Mouse (Mus musculus) kidney, adult 18-20 months (tissue): Measurements from ENCODE around the gene Ppp2r3a.

ENCODE experiments used
- DNase-seq: peaks from one replicate; pipeline ENCODE4 v3.0.0; 2021

The Ppp2r3a gene

DNA sequence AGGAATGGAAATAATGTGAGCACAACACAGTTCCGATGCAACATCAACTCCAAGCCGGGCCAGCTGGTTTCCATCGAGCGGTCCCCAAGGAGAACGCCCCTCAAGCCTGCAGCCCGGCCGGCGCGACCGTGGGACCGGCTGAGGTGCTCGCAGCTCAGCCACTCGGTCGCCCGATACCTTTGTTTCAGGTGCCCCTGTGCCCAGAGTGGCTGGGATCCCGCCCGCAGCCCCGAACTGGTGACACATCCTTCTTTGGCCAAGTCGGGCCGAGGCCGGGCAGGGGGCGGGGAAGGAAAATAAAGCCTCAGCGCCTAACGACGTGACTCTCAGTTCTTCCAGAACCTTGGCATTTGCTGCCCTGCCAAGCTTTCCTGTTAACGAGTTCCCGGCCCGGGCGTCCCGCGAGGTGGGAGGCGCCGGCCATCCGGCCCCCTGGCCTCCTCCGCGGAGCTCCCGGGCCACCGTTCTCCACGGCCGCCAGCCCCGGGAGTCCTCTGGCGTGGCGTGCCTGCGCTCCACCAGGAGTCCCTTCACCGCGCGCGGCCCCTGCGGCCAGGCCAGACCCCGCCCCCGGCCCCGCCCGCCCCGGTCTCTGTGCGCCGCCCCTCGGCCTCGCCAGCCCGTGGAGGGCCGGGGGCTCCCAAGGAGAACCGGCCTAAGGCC, 483 bp downstream of the Ppp2r3a start:
- no peak for DNase-seq

DNA sequence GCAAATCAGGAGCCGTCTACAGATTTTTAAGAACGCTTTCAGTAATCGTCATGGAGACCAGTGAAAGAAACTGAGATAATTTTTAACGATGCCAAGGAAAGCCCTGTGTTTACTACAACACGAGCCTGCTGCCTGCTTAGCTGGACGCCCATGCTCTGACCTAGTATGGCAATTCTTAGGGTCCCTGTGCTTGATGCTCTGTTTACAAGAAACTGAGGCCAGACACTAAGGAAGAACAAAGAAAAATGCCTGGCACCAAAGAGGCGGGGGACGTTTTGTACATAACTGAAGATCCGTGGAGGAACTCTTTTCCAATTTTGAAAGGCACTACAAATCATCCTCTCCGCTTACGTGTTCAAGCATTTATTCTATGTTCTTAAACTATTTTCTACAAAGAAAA, 1.1 kb downstream of the Ppp2r3a start:
- DNase-seq = peak; percentile 43

DNA sequence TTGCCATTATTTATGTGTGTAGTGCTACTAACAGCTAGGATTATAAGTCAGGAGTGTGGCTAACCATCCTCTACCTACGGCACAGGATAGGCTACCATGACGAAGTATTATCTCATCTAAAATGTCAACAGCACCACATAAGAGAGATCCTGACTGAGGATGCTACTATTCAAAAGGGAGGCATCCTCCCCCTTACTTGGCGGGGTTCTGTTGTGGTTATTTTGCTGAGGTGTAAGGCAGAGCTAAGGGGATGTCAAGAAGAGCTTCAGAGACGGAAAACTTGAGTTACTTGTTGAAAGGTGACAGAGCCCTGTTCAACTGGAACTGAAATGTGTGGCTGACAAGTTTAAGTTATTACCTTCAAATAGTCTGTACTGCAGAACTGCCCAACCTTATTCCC, 2.0 kb downstream of the Ppp2r3a start:
- no peak for DNase-seq

DNA sequence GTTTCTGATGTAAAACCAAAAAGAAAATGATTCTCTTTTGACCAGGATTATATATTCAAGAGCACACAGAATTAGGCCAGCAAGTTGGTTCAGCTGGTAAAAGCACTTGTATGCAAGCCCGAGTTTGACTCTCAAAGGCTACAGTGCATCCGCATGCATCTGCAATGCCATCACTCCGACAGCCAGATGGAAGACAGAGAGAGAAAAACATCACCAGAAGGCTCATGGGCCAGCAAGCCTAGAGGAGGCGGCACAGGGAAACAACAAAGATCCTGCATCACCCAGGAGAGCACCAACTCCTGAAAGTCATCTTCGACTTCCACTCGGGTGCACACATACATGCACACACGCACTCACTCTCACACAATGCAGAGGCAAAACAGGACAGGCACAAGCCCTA, 4.1 kb downstream of the Ppp2r3a start:
- DNase-seq = no peak

DNA sequence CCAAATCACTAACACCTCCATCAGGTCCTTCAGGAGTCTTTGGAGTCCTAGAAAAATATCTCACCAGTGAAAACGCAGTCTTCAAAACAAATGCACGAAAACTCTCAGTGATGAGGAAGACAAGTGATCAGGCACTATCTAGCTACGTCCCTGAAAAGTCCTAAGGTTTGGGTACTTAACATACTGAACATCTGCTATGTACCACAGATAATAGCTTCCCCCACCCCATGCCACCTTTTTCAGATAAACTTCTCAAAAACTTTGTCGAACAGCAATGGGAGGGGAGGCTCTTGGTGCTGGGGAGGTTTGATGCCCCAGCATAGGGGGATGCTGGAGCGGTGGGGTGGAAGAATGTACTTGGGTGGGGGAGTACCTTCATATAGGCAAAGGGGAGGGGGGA, 6.1 kb downstream of the Ppp2r3a start:
- DNase-seq = no peak

DNA sequence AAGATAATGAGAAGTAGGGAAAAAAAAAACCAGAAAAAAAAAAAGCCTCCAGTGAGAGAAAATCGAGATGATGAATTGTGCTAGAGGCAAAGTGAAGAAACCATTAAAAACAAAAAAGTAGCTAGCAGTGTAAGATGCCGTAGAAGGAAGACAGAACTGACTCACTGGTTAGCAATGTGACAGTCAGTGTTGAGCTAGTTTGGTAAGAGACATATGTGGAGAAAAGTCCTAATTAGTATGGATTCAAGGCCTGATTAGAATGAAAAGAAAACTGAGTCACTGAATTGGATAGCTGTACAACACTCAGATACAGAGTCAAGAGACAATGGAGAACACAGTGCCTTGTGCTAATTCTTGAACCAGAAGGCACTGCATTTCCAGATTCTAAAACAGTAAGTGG, 7.9 kb downstream of the Ppp2r3a start:
- DNase-seq = no peak

DNA sequence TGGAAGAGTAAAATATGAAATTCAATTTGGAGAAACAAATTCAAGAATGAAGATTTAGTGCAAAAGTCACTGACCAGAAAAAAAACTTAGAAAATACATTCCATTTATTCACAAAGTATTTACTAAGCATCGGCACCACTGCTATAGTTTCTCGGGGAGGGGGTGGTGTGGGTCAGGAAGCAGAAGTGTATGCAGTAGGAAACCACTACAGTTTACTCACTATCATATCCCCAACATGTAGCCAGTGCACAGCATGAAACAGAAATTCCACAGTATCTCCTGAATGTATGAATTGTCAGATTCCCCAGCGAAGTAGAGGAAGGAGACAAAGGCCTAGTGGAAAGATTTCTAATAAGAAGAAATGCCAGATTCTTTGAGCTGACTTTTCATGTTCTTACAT, 11.4 kb downstream of the Ppp2r3a start:
- no peak for DNase-seq

DNA sequence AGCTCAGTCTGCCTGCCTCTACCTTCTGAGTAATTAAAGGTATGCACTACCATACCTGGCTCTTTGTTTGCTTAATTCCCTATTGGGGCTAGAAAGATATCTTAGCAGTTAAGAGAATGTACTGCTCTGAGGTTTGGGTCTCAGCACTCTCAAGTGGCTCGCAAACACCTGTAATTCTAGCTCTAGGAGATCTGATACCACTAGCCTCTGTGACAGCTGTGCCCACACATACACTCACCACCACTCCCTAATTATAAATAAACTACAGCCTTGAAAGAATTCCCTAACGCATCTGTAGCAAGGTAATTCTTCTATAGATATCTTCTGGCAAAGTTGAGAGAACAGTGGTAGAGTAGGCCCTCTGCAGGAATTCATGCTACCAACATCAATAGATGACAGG, 15.8 kb downstream of the Ppp2r3a start:
- DNase-seq = no peak

DNA sequence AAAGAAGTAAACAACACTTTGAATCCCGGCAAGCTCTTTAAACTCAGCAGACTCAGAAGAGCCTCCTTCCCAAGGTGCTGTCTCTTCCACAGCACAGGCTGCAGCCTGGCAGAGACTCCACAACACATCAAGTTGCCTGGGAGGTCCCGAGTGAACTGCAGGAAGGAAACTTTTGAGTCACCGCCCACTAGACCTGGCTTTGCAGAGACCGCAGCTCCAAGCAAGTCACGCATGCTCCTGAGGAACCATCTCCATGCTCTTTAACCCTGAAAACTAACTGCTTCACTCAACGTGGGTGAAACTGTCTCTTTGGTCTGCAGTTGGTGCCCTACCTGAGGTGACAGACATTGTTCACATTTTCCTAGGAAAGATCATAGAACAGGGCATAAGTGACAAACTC, 19.6 kb downstream of the Ppp2r3a start:
- no peak for DNase-seq

DNA sequence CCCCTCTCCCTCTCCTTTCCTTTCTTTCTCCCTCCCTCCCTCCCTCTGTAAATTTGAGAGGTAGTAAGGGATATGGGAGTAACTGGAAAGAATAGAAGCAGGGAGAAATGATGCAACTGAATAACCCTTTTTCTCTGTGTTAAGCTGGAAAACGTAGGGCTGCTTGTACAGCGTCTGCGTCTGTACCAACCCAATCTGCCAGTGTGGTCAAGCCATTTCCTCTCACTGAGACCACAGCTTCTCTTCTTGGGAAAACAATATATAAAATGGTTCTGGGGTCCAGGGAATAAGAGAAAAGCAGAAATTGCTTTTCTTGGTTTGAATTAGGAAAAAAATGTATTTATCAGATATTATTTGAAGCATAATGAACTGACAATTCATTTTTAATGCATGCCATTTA, 21.6 kb downstream of the Ppp2r3a start:
- no peak for DNase-seq

DNA sequence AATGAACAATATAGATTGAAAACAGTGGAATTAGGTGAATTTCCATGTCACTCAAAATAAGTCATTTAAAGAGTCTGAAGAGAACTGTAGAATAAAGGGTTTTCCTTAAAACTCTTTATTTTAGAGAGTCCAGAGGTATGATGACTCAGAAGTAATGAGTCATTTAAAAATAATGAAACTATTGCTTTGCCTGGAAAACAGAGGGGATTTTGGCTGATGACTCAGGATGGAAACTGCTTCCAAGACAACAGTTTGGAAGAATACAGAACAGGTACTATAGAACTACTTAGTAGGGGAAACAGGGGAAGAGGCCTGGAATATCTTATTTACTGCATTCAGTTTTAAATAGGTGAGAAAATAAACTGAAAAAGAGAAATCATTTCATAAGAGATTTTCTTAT, 22.7 kb downstream of the Ppp2r3a start:
- DNase-seq = no peak

DNA sequence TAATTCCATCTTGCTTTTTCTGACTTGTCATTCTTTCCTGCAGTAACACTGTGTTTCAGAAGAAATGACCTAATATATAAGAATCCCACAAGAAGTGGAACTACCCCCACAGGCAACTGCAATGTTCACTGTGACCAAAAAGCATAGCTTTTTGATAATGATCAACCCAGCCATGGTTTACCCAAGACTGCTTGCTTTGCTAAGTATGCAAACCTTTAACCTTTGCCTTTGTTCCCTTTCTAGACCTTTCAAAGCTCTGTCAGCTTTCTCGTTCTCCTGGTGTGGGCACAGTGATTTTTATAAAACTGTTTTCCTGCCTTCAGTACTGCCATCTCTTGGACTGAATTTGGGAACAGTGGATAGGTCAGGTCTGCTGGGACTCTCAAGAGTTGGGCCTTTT, 43.6 kb downstream of the Ppp2r3a start:
- DNase-seq = no peak

DNA sequence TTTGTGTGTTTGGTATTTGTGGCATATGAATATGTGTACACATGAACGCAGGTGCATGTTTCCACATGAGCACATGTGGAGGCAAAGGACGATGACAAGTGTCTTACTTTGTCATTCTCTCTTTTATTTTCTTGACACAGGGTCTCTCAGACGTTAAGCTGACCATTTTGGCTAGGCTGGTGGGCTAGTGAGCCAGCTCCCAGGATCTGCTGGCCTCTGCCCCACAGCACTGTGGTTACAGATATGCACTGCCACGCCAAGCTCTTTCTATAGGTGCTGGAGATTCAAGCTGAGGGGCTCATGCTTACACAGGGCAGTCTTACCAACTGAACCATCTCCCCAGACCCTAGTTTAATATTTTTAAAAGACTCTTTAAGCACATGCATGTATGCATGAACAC, 45.1 kb downstream of the Ppp2r3a start:
- no peak for DNase-seq

DNA sequence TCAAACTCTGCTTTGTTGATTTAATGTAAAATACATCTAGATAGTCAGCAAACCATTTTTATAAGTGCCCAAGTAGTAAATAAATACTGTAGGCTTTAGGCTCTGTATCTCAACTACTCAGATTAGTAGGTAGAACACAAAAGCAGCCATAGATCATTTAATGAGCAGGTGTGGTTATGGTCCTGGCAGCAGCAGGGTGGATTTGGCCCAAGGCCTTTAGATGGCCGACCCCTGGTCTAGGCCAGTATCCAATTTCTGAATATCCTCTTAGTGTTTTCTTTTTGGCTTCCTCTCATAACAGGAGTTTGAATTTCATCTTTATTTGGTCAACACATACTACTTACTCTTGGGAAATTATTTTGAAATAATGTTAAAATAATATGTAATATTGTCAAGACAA, 46.4 kb downstream of the Ppp2r3a start:
- DNase-seq = no peak

DNA sequence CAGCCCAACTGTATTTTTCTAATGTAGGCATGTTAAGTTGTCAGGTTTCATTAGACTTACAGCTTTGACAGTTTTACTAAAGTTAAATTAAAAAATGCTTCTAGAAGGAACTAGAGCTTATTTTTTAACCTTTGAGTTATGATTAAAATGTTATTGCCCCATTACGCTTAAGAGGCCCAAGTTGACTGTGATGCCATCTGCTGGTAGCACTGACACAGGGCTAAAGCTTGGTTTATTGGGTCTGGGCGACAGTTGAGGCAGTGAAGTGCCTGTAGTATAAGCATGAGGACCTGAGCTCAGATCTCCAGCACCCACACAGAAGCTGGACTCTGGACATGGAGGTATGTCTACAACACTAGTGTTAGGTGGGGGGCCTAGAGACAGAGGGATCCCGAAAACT, 47.5 kb downstream of the Ppp2r3a start:
- no peak for DNase-seq

DNA sequence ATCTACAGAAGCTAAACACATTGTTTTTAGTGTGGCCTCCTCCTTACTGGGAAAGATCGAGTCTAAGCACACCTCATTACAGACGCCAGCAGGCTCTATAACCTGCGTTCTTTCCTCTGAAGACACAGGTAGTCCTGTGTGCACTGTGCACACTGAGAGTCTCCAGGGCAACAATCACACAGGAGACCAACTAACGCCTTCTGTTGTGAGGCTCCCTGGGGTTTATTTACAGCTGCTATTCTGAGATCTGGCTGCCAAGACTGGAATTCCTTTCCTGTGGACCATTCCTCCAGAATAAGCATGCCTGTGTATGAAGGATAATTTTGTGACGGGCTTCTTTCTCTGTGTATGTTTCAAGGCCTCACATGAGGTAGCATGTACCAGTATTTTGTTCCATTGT, 51.0 kb downstream of the Ppp2r3a start:
- DNase-seq = no peak

DNA sequence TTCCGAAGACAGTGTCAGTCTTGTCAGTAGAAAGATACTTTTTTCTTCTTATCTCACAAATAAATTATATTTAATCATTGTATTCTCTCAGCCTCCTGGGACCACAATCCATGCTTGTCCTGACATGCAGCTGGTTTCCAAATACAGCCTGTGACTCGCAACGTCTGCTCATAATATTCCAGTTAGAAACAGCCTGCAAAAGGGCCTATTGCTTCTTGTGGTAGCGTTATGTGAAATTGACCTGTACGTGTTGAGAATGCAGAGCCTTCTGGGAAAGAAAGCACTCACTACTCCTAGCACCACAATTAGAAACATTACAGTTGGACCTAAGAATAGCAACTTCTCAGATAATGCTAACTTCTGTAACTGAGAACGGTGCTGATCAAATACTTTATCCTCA, 52.8 kb downstream of the Ppp2r3a start:
- DNase-seq = no peak

DNA sequence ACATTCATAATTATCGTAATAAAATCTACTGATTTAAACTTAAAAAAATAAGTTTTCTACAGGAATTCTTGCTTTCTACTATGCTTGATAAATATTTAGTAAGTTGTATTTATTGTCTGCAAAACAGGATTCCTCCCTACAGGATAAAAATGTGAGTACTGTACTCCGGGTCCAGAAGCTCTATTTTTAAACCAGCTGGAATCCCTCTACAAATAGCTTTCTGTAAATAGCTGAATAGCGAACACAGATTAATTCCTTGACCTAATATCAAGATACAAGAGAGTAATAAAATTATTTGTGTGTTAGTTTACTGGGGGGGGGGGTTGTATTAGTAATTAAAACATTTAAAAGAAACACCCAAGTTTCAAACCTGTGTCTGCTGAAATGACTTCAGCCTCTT, 53.3 kb downstream of the Ppp2r3a start:
- DNase-seq = no peak

DNA sequence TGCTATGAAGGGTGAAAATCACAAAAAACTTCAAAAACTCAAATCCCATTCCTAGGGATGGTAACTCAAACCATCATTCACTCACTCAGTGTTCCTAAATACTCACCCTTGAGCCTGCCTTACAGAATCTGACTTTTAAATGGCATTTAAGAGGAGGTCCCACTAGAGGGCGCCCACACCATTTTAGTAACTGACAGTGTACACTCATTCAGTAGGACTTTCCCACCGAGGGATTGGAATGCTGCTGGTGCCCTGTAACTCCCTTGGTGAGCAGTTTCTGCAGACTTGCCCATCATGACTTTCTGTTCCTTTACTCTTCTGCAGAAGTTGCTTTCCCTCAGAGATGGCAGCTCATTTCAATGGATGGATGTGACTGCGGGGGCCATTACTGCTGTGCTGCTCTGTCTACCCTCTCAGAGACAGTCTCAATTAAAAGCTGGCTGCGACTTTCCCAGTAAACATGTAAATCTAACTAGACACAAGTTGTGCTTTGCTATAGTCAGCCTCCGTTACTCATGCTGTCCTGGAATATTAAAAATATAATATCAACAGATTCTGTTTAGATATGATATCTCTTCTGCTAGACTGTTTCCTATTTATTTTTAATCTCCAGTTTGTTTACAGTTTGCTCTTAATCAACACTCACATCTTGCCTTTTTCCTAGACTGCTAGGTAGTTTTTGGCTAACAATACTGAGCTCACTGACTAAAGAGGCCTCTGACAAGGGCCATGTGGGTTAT, 69.5 kb downstream of the Ppp2r3a start:
- DNase-seq = peak; percentile 88

DNA sequence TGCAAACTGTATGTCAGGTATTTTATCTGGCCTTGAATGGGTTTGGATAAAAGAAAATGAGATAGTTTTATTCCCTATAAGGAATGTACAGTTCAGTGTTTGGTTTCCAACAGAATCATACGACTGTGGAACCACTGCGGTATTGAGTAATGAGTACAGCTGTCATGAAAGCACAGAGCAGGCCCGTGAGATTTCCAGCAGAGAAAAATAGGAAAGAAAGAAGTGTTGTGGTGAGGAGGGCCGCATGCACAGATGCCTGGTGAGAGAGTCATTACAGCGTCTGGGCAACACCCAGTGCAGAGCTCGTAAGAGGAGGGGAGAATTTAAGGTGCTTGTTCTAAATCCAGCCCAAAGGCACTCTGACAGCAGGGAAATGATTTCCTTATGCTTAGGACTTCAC, 70.3 kb downstream of the Ppp2r3a start:
- DNase-seq = no peak

DNA sequence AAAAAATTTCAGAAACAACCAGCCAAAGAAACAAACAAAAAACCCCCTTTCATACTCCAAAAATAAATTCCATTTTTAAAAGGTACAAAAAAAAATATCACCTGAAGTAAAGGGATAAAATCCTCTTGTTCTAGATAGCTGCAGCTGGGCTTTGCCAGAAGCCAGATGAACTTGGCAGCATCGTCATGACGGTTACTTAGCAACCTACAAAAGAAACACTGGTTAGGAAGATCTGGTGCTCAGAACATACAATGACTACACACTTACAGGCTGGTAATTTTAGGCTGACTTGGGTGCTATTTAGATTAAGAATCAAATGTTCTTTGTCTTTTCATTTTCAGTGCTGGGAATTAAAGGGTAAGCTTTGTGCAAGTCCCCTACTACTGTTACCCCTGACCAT, 71.4 kb downstream of the Ppp2r3a start:
- no peak for DNase-seq

DNA sequence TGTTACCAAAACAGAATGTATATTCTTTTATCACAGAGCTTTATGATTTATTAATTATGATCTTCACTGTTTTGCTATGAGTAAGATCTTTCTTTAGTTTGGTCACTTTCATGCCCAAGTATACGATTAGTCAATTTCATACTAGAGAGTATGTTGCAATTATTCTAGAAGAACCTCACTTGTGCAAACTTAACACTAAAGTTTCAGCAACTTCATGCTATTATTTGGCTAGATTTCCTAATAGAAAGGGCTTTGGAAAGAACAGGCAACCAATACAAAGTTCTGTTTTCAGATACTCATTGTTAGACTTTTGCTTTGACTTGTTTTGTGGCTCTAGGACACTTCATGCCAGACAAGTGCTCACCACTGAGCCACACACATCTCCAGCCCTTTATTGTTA, 91.0 kb downstream of the Ppp2r3a start:
- no peak for DNase-seq

DNA sequence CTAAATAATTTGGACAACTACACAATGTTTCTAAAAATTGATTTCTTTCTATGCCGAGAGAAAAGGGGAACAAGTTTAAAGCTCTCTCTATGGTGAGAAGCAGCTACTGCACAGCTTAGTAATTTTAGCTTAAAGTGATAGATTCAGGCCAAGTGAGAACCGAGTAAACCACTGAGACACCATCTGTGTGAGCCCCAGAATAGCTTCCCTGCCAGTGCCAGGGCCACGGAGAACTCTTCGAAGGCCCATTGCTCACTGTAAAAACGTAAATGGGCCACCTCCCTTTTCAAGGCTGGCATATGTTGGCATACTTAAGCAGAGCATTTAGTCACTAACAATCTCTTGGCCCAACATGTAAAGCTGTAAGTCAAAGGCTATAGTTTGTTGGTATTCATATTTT, 91.5 kb downstream of the Ppp2r3a start:
- DNase-seq = no peak

DNA sequence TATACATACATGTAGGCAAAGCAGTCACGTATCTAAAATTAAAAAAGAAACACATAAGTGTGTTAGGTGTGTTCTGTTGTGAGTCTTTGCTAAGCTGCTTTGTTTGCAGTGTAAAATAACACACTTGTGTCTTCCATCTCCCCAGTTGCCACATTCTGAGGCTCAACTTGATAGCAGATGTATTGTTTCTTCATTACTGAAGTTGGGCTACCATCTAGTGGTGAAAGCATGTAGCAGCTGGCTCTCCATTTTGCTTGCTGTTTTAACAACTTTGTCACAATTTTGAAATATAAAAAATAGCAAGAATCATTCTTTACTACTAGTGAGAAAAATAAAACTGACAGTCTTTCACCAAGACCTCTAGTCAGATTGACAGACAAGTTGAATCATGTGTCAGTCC, 92.2 kb downstream of the Ppp2r3a start:
- DNase-seq = no peak

DNA sequence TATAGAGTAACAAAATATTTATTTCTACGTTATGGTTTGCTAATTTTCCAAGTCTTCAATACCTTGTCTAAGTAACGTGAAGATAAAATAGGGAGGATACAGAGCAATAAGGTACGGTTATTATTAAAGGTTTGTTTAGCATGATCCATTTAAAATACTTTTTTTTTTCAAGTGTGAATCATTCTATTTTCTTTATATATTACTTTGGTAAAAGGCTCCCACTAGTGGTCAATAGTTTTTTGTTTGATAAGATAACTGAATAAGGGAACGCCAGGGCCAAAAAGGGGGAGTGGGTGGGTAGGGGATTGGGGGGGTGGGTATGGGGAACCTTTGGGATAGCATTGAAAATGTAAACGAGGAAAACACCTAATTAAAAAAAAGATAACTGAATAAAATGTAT, 98.7 kb downstream of the Ppp2r3a start:
- no peak for DNase-seq
